Mouse (Mus musculus): ENCODE results near the gene Usf2. TPM values are rescaled to one million over a fixed set of nuclear protein-coding genes. Genes with fewer than 3 reads are reported as not detected.

The Usf2 gene
- polyA plus RNA-seq, 1 experiment from 2014 or later: 28.9 TPM

DNA sequence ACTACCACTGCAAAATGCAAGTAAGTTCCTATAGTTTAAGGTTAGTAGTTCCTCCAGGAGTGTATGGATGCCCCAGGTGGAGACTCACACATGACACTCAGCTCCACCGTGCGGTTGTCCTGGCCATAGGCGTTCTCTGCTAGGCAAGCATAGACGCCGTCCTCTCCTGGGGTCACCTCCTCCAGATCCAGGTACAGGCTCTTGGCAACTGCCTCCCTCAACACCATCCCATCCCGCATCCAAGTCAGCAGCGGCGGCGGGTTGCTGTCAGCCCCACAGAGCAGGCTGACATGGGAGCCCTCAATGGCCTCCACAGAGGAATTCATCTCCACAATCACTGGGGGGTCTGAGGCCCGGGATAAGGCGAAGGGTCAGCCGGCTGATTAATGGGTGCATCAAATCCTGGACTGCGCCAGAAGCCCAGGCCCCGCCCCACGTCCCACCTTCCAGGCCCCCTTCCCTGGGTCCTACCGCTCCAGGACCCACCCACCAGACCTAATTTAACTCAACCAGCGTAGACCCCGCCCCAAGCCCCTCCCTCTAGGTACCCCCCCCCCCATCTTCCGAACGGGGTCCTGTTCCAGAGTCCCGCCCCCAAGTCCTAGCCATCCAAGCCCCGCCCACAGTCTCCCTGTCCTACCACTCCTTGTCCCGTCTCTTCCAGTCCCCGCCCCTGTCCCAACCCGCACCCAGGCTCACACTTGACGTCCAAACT lies 48.2 kb downstream of the Usf2 start:
- Histone ChIP-seq H3K4me3 (peak overlapping the region; percentile 27), H3K9me3 (no peaks in the 10 kb centered on the region), H3K27ac (replicated peaks) (no peak overlapping the region), H3K4me1 (peaks cover 10% of the 10 kb centered on the region; the same call in 1 of the 2 replicates), H3K27me3 (no peaks in the 10 kb centered on the region), H3K9ac (replicated peaks) (0 out of 2 replicates have a peak overlapping the region, but pooled peaks have one; percentile 26), H3K36me3 (no peaks in the 10 kb centered on the region), H3K4me2 (replicated peaks) (peak overlapping the region; percentile 49)
- peak; percentile 58 for ATAC-seq (replicated peaks)
- WGBS: 4% methylated on average over 25 of the region's 26 CpGs

DNA sequence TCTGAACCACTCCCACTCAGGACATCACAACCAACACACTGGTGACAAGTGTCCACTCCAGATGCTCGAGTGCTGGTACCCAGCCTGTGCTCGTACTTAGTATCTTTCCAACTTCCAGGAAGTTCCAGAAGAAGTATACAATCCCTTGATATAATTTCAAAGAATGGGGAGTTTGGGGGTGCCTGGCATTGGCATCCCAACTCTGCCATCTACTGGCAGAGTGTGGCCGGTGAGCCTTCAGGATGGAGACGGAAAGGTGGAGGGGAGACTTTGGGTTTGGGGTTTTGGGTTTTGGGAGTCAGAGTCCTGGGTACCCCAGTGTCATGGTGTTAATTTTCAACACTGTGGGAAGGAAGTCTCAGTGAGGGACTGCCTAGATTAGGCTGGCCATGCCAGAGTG lies 52.6 kb downstream of the Usf2 start:
- Histone ChIP-seq H3K9ac (replicated peaks) (no peak overlapping the region), H3K9me3 (no peaks in the 10 kb centered on the region), H3K27ac (replicated peaks) (no peak overlapping the region), H3K4me1 (peaks cover 10% of the 10 kb centered on the region; the same call in 1 of the 2 replicates), H3K4me2 (replicated peaks) (no peak overlapping the region), H3K4me3 (no peak overlapping the region), H3K36me3 (no peaks in the 10 kb centered on the region), H3K27me3 (no peaks in the 10 kb centered on the region)
- 60% methylated on average over 4 of the region's 4 CpGs for WGBS
- no peak for ATAC-seq (replicated peaks)

Other genes with a start within 250 kb of the Usf2 start
- gene Atp4a, start 244.6 kb downstream of the Usf2 start, polyA plus RNA-seq (2015; fragmentation: Nextera tagmentation; extraction: Ambion mirVana): 1.1 and 1.9 TPM in 2 replicates
- gene Tmem147, start 227.3 kb downstream of the Usf2 start, polyA plus RNA-seq (2015; fragmentation: Nextera tagmentation; extraction: Ambion mirVana): 197 and 199 TPM in 2 replicates
- 1.1 TPM in 2 replicates for gene Gapdhs, start 213.1 kb downstream of the Usf2 start, polyA plus RNA-seq (2015; fragmentation: Nextera tagmentation; extraction: Ambion mirVana)
- gene Sbsn, start 205.3 kb downstream of the Usf2 start, polyA plus RNA-seq (2015; fragmentation: Nextera tagmentation; extraction: Ambion mirVana): 1.6 and 2.0 TPM in 2 replicates
- 0.26 and 0.74 TPM in 2 replicates for gene Dmkn, start 193.0 kb downstream of the Usf2 start, polyA plus RNA-seq (2015; fragmentation: Nextera tagmentation; extraction: Ambion mirVana)
- gene Krtdap, start 168.9 kb downstream of the Usf2 start, polyA plus RNA-seq (2015; fragmentation: Nextera tagmentation; extraction: Ambion mirVana): 1.3 TPM in 1 of 2 replicates, not detected in the other
- 0.17 and 0.24 TPM in 2 replicates for gene Ffar2, start 133.0 kb downstream of the Usf2 start, polyA plus RNA-seq (2015; fragmentation: Nextera tagmentation; extraction: Ambion mirVana)
- not detected in 2 replicates for gene Ffar3, start 100.6 kb downstream of the Usf2 start, polyA plus RNA-seq (2015; fragmentation: Nextera tagmentation; extraction: Ambion mirVana)
- gene Ffar1, start 95.2 kb downstream of the Usf2 start, polyA plus RNA-seq (2015; fragmentation: Nextera tagmentation; extraction: Ambion mirVana): not detected in 2 replicates
- gene Cd22, start 76.5 kb downstream of the Usf2 start, polyA plus RNA-seq (2015; fragmentation: Nextera tagmentation; extraction: Ambion mirVana): not detected in 2 replicates
- 0.77 and 1.0 TPM in 2 replicates for gene Mag, start 41.9 kb downstream of the Usf2 start, polyA plus RNA-seq (2015; fragmentation: Nextera tagmentation; extraction: Ambion mirVana)
- not detected in 2 replicates for gene Hamp2, start 32.1 kb downstream of the Usf2 start, polyA plus RNA-seq (2015; fragmentation: Nextera tagmentation; extraction: Ambion mirVana)
- gene Hamp, start 12.8 kb downstream of the Usf2 start, polyA plus RNA-seq (2015; fragmentation: Nextera tagmentation; extraction: Ambion mirVana): not detected in 2 replicates
- 16.0 and 20.0 TPM in 2 replicates for gene Lsr, start 16.7 kb upstream of the Usf2 start, polyA plus RNA-seq (2015; fragmentation: Nextera tagmentation; extraction: Ambion mirVana)
- 0.34 and 0.62 TPM in 2 replicates for gene Fam187b, start 17.0 kb upstream of the Usf2 start, polyA plus RNA-seq (2015; fragmentation: Nextera tagmentation; extraction: Ambion mirVana)
- gene Fxyd5, start 85.7 kb upstream of the Usf2 start, polyA plus RNA-seq (2015; fragmentation: Nextera tagmentation; extraction: Ambion mirVana): 13.4 and 14.7 TPM in 2 replicates
- gene Fxyd7, start 94.7 kb upstream of the Usf2 start, polyA plus RNA-seq (2015; fragmentation: Nextera tagmentation; extraction: Ambion mirVana): 49.2 and 60.4 TPM in 2 replicates
- gene Fxyd1, start 100.4 kb upstream of the Usf2 start, polyA plus RNA-seq (2015; fragmentation: Nextera tagmentation; extraction: Ambion mirVana): 8.2 and 14.7 TPM in 2 replicates
- gene Lgi4, start 102.5 kb upstream of the Usf2 start, polyA plus RNA-seq (2015; fragmentation: Nextera tagmentation; extraction: Ambion mirVana): 0.20 and 0.26 TPM in 2 replicates
- gene Fxyd3, start 119.9 kb upstream of the Usf2 start, polyA plus RNA-seq (2015; fragmentation: Nextera tagmentation; extraction: Ambion mirVana): not detected in 2 replicates
- gene Hpn, start 158.5 kb upstream of the Usf2 start, polyA plus RNA-seq (2015; fragmentation: Nextera tagmentation; extraction: Ambion mirVana): 0.36 TPM in 1 of 2 replicates, not detected in the other
- gene Scn1b, start 170.2 kb upstream of the Usf2 start, polyA plus RNA-seq (2015; fragmentation: Nextera tagmentation; extraction: Ambion mirVana): 4.3 and 4.4 TPM in 2 replicates
- gene Gramd1a, start 199.1 kb upstream of the Usf2 start, polyA plus RNA-seq (2015; fragmentation: Nextera tagmentation; extraction: Ambion mirVana): 246 TPM in 2 replicates